Mouse (Mus musculus) embryonic facial prominence, embryonic 11.5 days (tissue): ENCODE data around the gene Klk7. TPM values are rescaled to one million over a fixed set of nuclear protein-coding genes. Genes with fewer than 3 reads are reported as not detected.

Experiments used
- ATAC-seq: fragments of 200-750 bp; cut with Nextera tagmentation; replicated peaks from 2 replicates; pipeline ENCODE4 v1.8.0; 2017; ENCODE audit warnings: low read depth; ENCODE audit not compliant: insufficient number of reproducible peaks, low FRiP score, low TSS enrichment
- DNase-seq: peaks from one replicate; pipeline ENCODE4 v3.0.0-alpha.2; 2015; ENCODE audit warnings: low spot score
- H3K27ac ChIP-seq: fragments of 300-500 bp; sonication (generic); replicated peaks from 2 replicates; pipeline ENCODE4 v1.5.1; 2014; ENCODE audit warnings: mild to moderate bottlenecking, low read depth, low read length, control low read depth
- H3K27me3 ChIP-seq: fragments of 300-500 bp; sonication (generic); 2 replicates; pipeline ENCODE4 v1.6.1; 2014; ENCODE audit warnings: mild to moderate bottlenecking, low read length, moderate library complexity, mixed read lengths; ENCODE audit not compliant: control insufficient read depth, insufficient read depth
- H3K36me3 ChIP-seq: fragments of 300-500 bp; sonication (generic); replicated peaks from 2 replicates; pipeline ENCODE4 v1.6.1; 2014; ENCODE audit warnings: low read depth, mild to moderate bottlenecking, low read length, moderate library complexity, mixed read lengths; ENCODE audit not compliant: control insufficient read depth, insufficient read depth
- H3K4me1 ChIP-seq: fragments of 300-500 bp; sonication (generic); 2 replicates; pipeline ENCODE4 v1.6.1; 2014; ENCODE audit warnings: low read length, mixed read lengths; ENCODE audit not compliant: control insufficient read depth, insufficient read depth
- H3K4me2 ChIP-seq: fragments of 300-500 bp; sonication (generic); 2 replicates; pipeline ENCODE4 v1.6.1; 2014; ENCODE audit warnings: low read depth, mild to moderate bottlenecking, control low read depth, low read length, moderate library complexity
- H3K4me3 ChIP-seq: fragments of 300-500 bp; sonication (generic); 2 replicates; pipeline ENCODE4 v1.5.1; 2014; ENCODE audit warnings: low read depth, low read length, control low read depth
- H3K9ac ChIP-seq: fragments of 300-500 bp; sonication (generic); replicated peaks from 2 replicates; pipeline ENCODE4 v1.6.1; 2014; ENCODE audit warnings: mild to moderate bottlenecking, control low read depth, low read length
- H3K9me3 ChIP-seq: fragments of 300-500 bp; sonication (generic); replicated peaks from 2 replicates; pipeline ENCODE4 v1.6.1; 2016; ENCODE audit warnings: mild to moderate bottlenecking, low read length, inconsistent platforms, mixed read lengths; ENCODE audit not compliant: control insufficient read depth
- WGBS: fragments of 180-500 bp; shearing (Covaris S2); extraction: QIAGEN DNeasy Blood & Tissue Kit; methylation state at CpG from one replicate; pipeline ENCODE4 v1.1.7; 2014; 5-methylcytosine and 5-hydroxymethylcytosine counted together
- polyA plus RNA-seq: library from polyadenylated mRNA; unstranded; fragments of >200 nt; fragmentation: Nextera tagmentation; extraction: Ambion mirVana; gene quantifications from 2 replicates; pipeline ENCODE4 v1.2.1, GENCODE M21; 2014

Gene Klk7
- polyA plus RNA-seq, 1 experiment from 2014 or later: not detected

DNA sequence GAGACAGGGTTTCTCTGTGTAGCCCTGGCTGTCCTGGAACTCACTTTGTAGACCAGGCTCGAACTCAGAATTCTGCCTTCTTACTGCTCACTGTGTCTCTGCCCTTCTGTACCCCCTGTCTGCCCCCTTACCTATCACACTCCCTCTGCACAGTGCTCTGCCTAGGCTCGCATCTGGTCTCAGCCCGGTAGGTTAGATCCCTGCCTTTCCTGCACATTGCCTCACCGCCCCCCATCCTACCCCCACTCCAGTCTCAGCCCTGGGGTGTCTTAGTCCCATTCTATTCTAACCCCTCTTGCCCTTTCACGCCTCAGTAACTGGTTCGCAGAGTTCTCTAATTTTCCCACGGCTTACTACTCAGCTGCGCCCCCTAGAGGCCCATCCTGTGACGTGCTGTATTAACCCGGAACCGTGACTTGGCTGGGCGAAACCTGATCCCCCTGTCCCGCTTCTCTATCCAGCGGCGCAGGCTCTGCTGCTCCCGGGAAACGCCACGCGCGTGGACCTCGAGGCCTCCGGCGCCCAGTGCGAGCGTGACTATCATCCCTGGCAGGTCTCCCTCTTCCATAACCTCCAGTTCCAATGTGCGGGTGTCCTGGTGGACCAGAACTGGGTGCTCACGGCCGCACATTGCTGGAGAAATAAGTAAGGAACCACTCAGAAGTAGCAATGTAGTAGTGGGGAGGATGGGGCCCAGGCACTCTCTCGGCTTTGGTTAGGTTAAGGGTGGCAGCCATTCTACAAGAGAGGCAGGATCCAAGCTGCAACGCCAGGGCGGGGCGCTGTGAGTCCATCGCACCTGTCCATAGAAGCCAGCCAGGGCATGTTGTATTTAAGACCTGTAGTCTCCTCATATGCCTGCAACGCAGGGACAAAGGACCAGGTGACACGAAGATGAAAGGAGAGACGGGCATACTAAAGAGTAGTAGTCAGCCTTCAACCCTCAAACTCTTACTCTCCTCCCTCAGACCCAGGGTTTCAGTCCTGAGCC, 28.5 kb upstream of the Klk7 start:
- Histone ChIP-seq H3K27ac (no peak overlapping the region), H3K9ac (peak overlapping the region; percentile 29), H3K36me3 (no peaks in the 10 kb centered on the region), H3K27me3 (no peaks in the 10 kb centered on the region), H3K4me3 (peak overlapping the region; percentile 7; the same call in 1 of the 2 replicates), H3K4me1 (no peaks in the 10 kb centered on the region), H3K4me2 (peak overlapping the region; percentile 53), H3K9me3 (no peaks in the 10 kb centered on the region)
- peak; percentile 91 for DNase-seq
- WGBS: 7% methylated on average over 36 of the region's 36 CpGs
- peak; percentile 82 for ATAC-seq

DNA sequence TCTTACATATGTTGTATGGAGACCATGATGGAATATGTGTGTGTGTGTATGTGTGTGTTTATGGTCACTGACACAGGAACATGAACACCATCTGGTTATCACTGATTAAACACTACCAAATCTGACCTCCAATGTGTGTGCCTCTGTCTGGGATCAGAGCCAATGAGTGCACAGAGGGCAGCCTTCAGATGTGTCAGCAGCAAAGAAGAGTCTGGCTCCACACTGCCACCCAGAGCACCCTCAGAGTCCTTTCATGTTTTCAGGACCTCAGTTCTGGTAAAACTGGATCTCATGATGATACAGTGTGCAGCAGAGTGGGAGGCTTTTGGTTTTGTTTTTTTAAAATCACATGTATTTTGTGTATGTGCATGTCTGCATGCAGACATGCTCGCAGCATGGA, 25.8 kb upstream of the Klk7 start:
- no peak overlapping the region for H3K27ac ChIP-seq
- no peaks in the 10 kb centered on the region for H3K4me1 ChIP-seq
- DNase-seq (no peak), ATAC-seq (no peak)
- no peaks in the 10 kb centered on the region for H3K27me3 ChIP-seq
- 90% methylated on average over 1 of the region's 1 CpGs for WGBS
- no peak overlapping the region for H3K4me2 ChIP-seq
- H3K36me3 ChIP-seq: no peaks in the 10 kb centered on the region
- no peaks in the 10 kb centered on the region for H3K9me3 ChIP-seq
- H3K9ac ChIP-seq: no peak overlapping the region
- no peak overlapping the region for H3K4me3 ChIP-seq

DNA sequence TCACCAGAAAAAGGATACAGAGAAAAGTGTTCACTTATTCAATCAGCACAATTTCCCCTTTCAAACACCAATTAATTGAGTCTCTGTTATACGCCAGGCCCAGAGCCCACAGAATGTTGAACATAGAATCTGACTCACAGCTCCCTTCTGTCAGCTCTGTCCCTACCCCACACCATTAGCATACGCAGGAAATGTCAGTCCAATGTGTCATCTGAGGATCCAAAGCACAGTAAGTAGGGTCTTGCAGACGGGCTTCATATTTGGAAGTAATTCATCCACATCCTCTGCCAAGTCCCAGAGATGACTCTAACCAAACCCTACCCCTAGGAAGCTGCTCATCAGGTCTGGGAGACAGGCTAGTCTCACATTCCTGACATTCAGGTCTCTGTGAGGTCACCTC, 23.0 kb upstream of the Klk7 start:
- no peak overlapping the region for H3K27ac ChIP-seq
- no peak overlapping the region for H3K4me2 ChIP-seq
- H3K4me3 ChIP-seq: no peak overlapping the region
- DNase-seq (no peak), ATAC-seq (no peak)
- H3K9me3 ChIP-seq: no peaks in the 10 kb centered on the region
- WGBS: 71% methylated on average over 3 of the region's 3 CpGs
- no peak overlapping the region for H3K9ac ChIP-seq
- no peaks in the 10 kb centered on the region for H3K27me3 ChIP-seq
- H3K4me1 ChIP-seq: no peaks in the 10 kb centered on the region
- no peaks in the 10 kb centered on the region for H3K36me3 ChIP-seq

DNA sequence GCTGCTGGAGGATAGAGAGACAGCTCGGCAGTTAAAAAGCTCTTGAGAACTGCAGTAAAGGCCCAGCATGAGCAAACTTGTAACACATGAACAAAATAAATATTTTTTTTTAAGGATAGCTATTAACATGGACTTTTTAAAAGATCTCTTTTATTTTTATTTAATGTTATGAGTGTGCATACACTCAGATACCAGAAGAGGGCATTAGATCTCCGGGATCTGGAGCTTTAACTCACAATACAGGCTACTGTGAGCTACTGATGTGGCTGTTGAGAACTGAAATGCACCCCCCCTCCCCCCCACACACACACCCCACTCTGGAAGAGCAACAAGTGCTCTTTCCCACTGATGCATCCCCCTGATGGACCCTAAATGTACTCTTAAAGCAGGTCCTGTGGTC, 21.8 kb upstream of the Klk7 start:
- H3K9ac ChIP-seq: no peak overlapping the region
- WGBS: 67% methylated on average over 2 of the region's 2 CpGs
- DNase-seq (no peak), ATAC-seq (no peak)
- no peak overlapping the region for H3K27ac ChIP-seq
- H3K27me3 ChIP-seq: no peaks in the 10 kb centered on the region
- no peak overlapping the region for H3K4me3 ChIP-seq
- no peaks in the 10 kb centered on the region for H3K36me3 ChIP-seq
- no peaks in the 10 kb centered on the region for H3K4me1 ChIP-seq
- no peak overlapping the region for H3K4me2 ChIP-seq
- H3K9me3 ChIP-seq: no peaks in the 10 kb centered on the region

DNA sequence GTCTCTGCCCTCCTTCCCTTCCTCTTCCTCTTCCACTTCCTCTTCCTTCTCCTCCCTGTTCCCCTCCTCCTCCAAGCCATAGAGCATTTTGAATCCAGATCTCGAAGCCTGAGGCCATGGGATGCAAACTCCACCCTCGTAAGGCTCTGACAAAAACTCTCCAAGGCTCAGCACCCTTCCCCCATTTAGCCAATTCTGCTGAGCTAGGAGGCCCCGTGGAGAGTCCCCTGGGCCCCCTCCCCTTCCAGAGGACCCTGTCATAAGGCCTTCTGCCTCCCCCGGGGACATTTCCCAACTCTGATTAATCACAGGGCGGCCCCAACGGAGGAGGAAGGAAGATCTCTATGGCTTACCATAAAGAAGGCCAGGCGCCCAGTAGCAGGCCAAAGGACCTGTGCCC, 19.5 kb upstream of the Klk7 start, which contains the start of gene Klk9:
Gene Klk9, plus strand, starts transcription at position 301 of the 400 bp plus-strand sequence.
- Histone ChIP-seq H3K4me1 (no peaks in the 10 kb centered on the region), H3K27ac (no peak within 1 kb of the TSS), H3K9me3 (no peaks in the 10 kb centered on the region), H3K4me3 (no peak within 1 kb of the TSS), H3K9ac (no peak within 1 kb of the TSS), H3K27me3 (peaks cover 6% of the 10 kb centered on the region; the same call in 1 of the 2 replicates), H3K4me2 (no peak within 1 kb of the TSS), H3K36me3 (no peaks in the 10 kb centered on the region)
- no peak for ATAC-seq
- no peak for DNase-seq
- 81% methylated on average over 7 of the region's 7 CpGs for WGBS

DNA sequence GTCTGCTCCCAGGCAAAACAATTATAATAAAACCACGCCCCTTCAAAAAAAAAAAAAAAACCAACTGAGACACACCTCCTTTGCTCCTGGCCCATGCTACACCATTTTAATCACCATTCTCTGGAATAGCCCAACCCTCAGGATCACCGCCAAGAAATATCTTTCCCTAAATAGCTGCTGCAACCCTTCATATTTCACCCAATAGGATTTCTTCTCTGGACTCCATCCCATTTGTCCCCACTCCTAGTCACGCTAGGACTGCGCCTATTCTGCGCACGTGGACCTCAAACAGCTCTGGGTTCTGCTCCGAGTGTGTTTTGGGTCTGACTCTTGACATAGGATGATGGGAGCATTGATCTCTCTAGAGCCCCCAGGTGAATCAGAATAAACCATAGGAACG, 14.7 kb upstream of the Klk7 start:
- 9% methylated on average over 8 of the region's 8 CpGs for WGBS
- DNase-seq (no peak), ATAC-seq (no peak)
- H3K4me1 ChIP-seq: no peaks in the 10 kb centered on the region
- no peak overlapping the region for H3K9ac ChIP-seq
- no peaks in the 10 kb centered on the region for H3K36me3 ChIP-seq
- peaks cover 6% of the 10 kb centered on the region; the same call in 1 of the 2 replicates for H3K27me3 ChIP-seq
- peak overlapping the region; percentile 61 for H3K4me2 ChIP-seq
- peak overlapping the region; percentile 42 for H3K4me3 ChIP-seq
- no peak overlapping the region for H3K27ac ChIP-seq
- no peaks in the 10 kb centered on the region for H3K9me3 ChIP-seq

DNA sequence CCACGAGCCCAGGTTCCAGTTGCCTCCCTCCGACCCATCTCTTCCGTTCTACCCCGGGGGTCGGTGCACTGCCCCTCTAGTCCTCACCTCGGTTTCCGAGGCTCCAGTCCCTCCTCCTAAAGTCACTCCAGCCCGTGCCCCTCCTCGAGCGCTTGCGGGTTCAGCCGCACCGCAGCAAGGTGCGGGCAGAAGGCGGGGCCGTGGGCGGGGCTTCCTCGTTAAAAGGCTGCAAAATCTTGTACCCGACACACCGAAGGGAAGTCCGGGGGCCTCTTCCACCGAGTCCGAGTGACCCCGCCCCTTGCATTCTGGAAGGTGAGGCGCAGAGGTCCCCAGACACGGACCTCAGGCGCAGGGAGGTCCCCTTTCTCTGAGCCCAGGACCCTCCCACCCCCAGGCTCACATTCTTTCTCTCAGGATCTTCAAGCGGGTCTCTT, 13.7 kb upstream of the Klk7 start, which contains the start of gene Klk8:
Gene Klk8, plus strand, starts transcription at position 245 of the 437 bp plus-strand sequence.
- H3K9ac ChIP-seq: peak within 1 kb of the TSS; percentile 43

More for the DNA sequence above, 13.7 kb upstream of the Klk7 start, which contains the start of gene Klk8:
- Histone ChIP-seq H3K27ac (no peak within 1 kb of the TSS), H3K4me2 (peak within 1 kb of the TSS; percentile 61), H3K9me3 (no peaks in the 10 kb centered on the region), H3K36me3 (no peaks in the 10 kb centered on the region), H3K4me1 (no peaks in the 10 kb centered on the region), H3K27me3 (peaks cover 6% of the 10 kb centered on the region; the same call in 1 of the 2 replicates), H3K4me3 (peak within 1 kb of the TSS; percentile 42)
- WGBS: under 1% methylated on average over 27 of the region's 28 CpGs
- DNase-seq (peak; percentile 41), ATAC-seq (no peak)
